Mouse (Mus musculus): ENCODE data around the gene Arap2. TPM values are rescaled to one million over a fixed set of nuclear protein-coding genes. Genes with fewer than 3 reads are reported as not detected.

Gene Arap2
- polyA plus RNA-seq, 1 experiment from 2014 or later: 5.3 TPM

GRCm38 (mm10) chr5:62582643-62583042 lies 183.3 kb downstream of the Arap2 start:
- no peak for ATAC-seq

GRCm38 (mm10) chr5:62581699-62582098 lies 184.3 kb downstream of the Arap2 start:
- Histone ChIP-seq H3K9ac (ENCODE audit: low read depth, low read length) (no peak overlapping the region), H3K36me3 (ENCODE audit: control insufficient read depth, insufficient read depth, low read length) (no peaks in the 10 kb centered on the region), H3K4me1 (ENCODE audit: control insufficient read depth, insufficient read depth, low read length) (no peaks in the 10 kb centered on the region), H3K27me3 (replicated peaks; ENCODE audit: control insufficient read depth, insufficient read depth, low read length) (no peaks in the 10 kb centered on the region), H3K4me2 (ENCODE audit: low read depth, low read length) (no peak overlapping the region), H3K27ac (ENCODE audit: low read length) (no peak overlapping the region), H3K4me3 (ENCODE audit: low read length) (no peak overlapping the region), H3K9me3 (ENCODE audit: control insufficient read depth, low read length) (no peaks in the 10 kb centered on the region)
- no peak for ATAC-seq
- WGBS: 75% methylated on average over 3 of the region's 3 CpGs

More at GRCm38 (mm10) chr5:62582643-62583042, 183.3 kb downstream of the Arap2 start:
- Histone ChIP-seq H3K4me1 (ENCODE audit: control insufficient read depth, insufficient read depth, low read length) (no peaks in the 10 kb centered on the region), H3K4me3 (ENCODE audit: low read length) (no peak overlapping the region), H3K4me2 (ENCODE audit: low read depth, low read length) (no peak overlapping the region), H3K9me3 (ENCODE audit: control insufficient read depth, low read length) (no peaks in the 10 kb centered on the region), H3K27ac (ENCODE audit: low read length) (no peak overlapping the region), H3K9ac (ENCODE audit: low read depth, low read length) (no peak overlapping the region), H3K27me3 (replicated peaks; ENCODE audit: control insufficient read depth, insufficient read depth, low read length) (no peaks in the 10 kb centered on the region), H3K36me3 (ENCODE audit: control insufficient read depth, insufficient read depth, low read length) (no peaks in the 10 kb centered on the region)
- WGBS: 27% methylated on average over 2 of the region's 2 CpGs

- Histone ChIP-seq H3K9me3 (ENCODE audit: control insufficient read depth, low read length) (no peaks in the 10 kb centered on the region), H3K4me1 (ENCODE audit: control insufficient read depth, insufficient read depth, low read length) (no peaks in the 10 kb centered on the region), H3K9ac (ENCODE audit: low read depth, low read length) (no peak overlapping the region), H3K27me3 (replicated peaks; ENCODE audit: control insufficient read depth, insufficient read depth, low read length) (no peaks in the 10 kb centered on the region), H3K27ac (ENCODE audit: low read length) (no peak overlapping the region), H3K4me2 (ENCODE audit: low read depth, low read length) (no peak overlapping the region), H3K36me3 (ENCODE audit: control insufficient read depth, insufficient read depth, low read length) (no peaks in the 10 kb centered on the region), H3K4me3 (ENCODE audit: low read length) (no peak overlapping the region)
- no peak for ATAC-seq
- WGBS: 95% methylated on average over 3 of the region's 3 CpGs
Measured at GRCm38 (mm10) chr5:62574336-62574844, 191.6 kb downstream of the Arap2 start.

Other genes starting within 250 kb of the Arap2 start
- not detected in 2 replicates for gene Dthd1, start 47.7 kb upstream of the Arap2 start, polyA plus RNA-seq (2015; fragmentation: Nextera tagmentation; extraction: Ambion mirVana)